Mouse (Mus musculus) cerebellum, postnatal 25 days (tissue): ENCODE data around the gene Slc39a10.
"Not testable (repeated sequence)": the region's sequence is repeated elsewhere in the genome, so short reads cannot be mapped to it uniquely, and the experiment has no call there.

Source experiments
- DNase-seq, 2 experiments: peaks; one replicate each; pipeline ENCODE4 v3.0.0; 2021; ENCODE audit warnings: mixed read lengths in 2 of 2

Gene Slc39a10

DNA sequence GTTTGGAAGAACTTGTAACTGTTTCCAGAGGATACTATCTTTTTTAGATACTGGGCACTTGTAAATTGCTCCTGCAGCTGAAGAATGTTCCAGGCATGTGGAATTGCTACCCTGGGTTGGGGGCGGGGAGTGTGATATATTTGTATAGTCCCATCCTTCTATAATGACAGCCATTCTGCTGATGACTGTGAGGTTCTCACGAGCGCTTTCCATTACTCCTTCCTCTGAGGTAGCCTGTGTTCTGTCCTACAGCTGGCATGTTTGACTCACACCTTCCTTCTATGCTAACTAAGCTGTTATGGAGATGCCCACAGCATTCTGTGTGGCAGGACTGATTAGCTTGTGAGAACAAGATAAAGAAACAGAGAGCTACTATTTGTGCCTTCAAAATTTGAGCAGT lies 128.1 kb downstream of the Slc39a10 start:
- not testable (repeated sequence) for DNase-seq
